Mouse (Mus musculus): Measurements from ENCODE around the gene Agap2.
"Not testable (repeated sequence)": the region's sequence is repeated elsewhere in the genome, so short reads cannot be mapped to it uniquely, and the experiment has no call there.

Gene Agap2

GRCm38 (mm10) chr10:127134394-127135035 is 59.4 kb downstream of the Agap2 start:
- DNase-seq (ENCODE audit: low spot score in 2 of 2): not testable (repeated sequence)

GRCm38 (mm10) chr10:127135118-127135836 is 60.2 kb downstream of the Agap2 start:
- DNase-seq (ENCODE audit: low spot score in 2 of 2): no peak

GRCm38 (mm10) chr10:127136510-127136909 is 61.4 kb downstream of the Agap2 start:
- no peak for DNase-seq (ENCODE audit: low spot score in 2 of 2)

- no peak for DNase-seq (ENCODE audit: low spot score in 2 of 2)
These were observed 62.8 kb downstream of the Agap2 start for GRCm38 (mm10) chr10:127137896-127138295.

- DNase-seq (ENCODE audit: low spot score in 2 of 2): no peak
These were observed 63.5 kb downstream of the Agap2 start for GRCm38 (mm10) chr10:127138328-127139141.

- DNase-seq (ENCODE audit: low spot score in 2 of 2): no peak
These were observed 65.9 kb downstream of the Agap2 start for GRCm38 (mm10) chr10:127140971-127141370.

GRCm38 (mm10) chr10:127141500-127141899 is 66.4 kb downstream of the Agap2 start:
- DNase-seq (ENCODE audit: low spot score in 2 of 2): no peak
